Mouse (Mus musculus) megakaryocyte-erythroid progenitor cell, adult 5-6 weeks (primary cell): ENCODE data around the gene Ssxb2. TPM values are rescaled to one million over a fixed set of nuclear protein-coding genes. Genes with fewer than 3 reads are reported as not detected.
"Not testable (repeated sequence)": the region's sequence is repeated elsewhere in the genome, so short reads cannot be mapped to it uniquely, and the experiment has no call there.

ENCODE experiments used
- ATAC-seq: replicated peaks from 2 replicates; pipeline ENCODE4 v1.8.0; 2016; ENCODE audit warnings: mild to moderate bottlenecking, inconsistent platforms; ENCODE audit not compliant: severe bottlenecking, poor library complexity, low FRiP score, low TSS enrichment
- total RNA-seq, 2 experiments: library from RNA; stranded (forward) in 1 of 2; stranded (reverse) in 1 of 2; fragments of 200-1000, 215-1000 nt in 1 of 2; fragments of >200 nt in 1 of 2; fragmentation: Nextera tagmentation in 1 of 2; gene quantifications; 2 replicates each; pipeline ENCODE4 v1.2.3; 2014 to 2017

Gene Ssxb2
- total RNA-seq (2014; fragmentation: Nextera tagmentation) (not detected in 2 replicates), total RNA-seq (2017) (not detected in 2 replicates)

DNA sequence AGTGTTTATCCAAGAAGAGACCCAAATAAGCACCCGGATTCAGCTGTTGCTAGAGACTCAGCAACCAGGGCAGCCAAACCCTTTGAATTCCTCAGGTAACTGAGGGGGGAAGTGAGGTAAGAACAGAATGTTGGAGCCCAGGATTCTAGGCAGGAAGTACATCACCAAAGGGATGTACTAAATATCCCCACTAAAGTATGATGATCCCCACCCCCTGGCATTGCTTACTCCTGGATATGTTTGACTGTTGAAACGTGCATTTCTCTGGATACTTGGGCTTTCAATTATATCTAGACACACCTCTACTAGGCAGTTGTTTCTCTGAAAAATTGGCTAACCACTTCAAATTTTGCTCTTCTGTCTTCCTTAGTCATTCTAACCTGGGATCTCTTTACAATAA lies at the start of gene Ssxb2:
Gene Ssxb2 (minus strand): TSS at position 101 of the 400 bp plus-strand sequence.
- ATAC-seq: not testable (repeated sequence)

- not testable (repeated sequence) for ATAC-seq
Observed at GRCm38 (mm10) chrX:8413005-8413404, 48.5 kb downstream of the Ssxb2 start, which contains the start of gene Ssxb1. Ssxb1 (plus strand) TSS chrX:8413305.

Other genes starting within 250 kb of the Ssxb2 start
- gene Ftsj1, start 209.3 kb downstream of the Ssxb2 start, total RNA-seq (2014; fragmentation: Nextera tagmentation): 51.2 and 86.0 TPM in 2 replicates
- gene Ftsj1, start 209.3 kb downstream of the Ssxb2 start, total RNA-seq (2017): 31.5 and 49.2 TPM in 2 replicates
- gene Slc38a5, start 190.6 kb downstream of the Ssxb2 start, total RNA-seq (2014; fragmentation: Nextera tagmentation): 97.9 and 114 TPM in 2 replicates
- gene Slc38a5, start 190.6 kb downstream of the Ssxb2 start, total RNA-seq (2017): 50.5 and 88.6 TPM in 2 replicates
- not detected in 2 replicates for gene Ssxb10, start 134.3 kb downstream of the Ssxb2 start, total RNA-seq (2014; fragmentation: Nextera tagmentation)
- gene Ssxb10, start 134.3 kb downstream of the Ssxb2 start, total RNA-seq (2017): not detected in 2 replicates
- gene Ssxb9, start 94.7 kb downstream of the Ssxb2 start, total RNA-seq (2014; fragmentation: Nextera tagmentation): not detected in 2 replicates
- gene Ssxb9, start 94.7 kb downstream of the Ssxb2 start, total RNA-seq (2017): not detected in 2 replicates
- gene Ssxb1, start 48.4 kb downstream of the Ssxb2 start, total RNA-seq (2014; fragmentation: Nextera tagmentation): not detected in 2 replicates
- not detected in 2 replicates for gene Ssxb1, start 48.4 kb downstream of the Ssxb2 start, total RNA-seq (2017)
- not detected in 2 replicates for gene Gm14459, start 63.2 kb upstream of the Ssxb2 start, total RNA-seq (2014; fragmentation: Nextera tagmentation)
- not detected in 2 replicates for gene Gm14459, start 63.2 kb upstream of the Ssxb2 start, total RNA-seq (2017)
- not detected in 2 replicates for gene Ssxb6, start 86.5 kb upstream of the Ssxb2 start, total RNA-seq (2014; fragmentation: Nextera tagmentation)
- gene Ssxb6, start 86.5 kb upstream of the Ssxb2 start, total RNA-seq (2017): not detected in 2 replicates
- gene Ssxb3, start 130.1 kb upstream of the Ssxb2 start, total RNA-seq (2014; fragmentation: Nextera tagmentation): not detected in 2 replicates
- not detected in 2 replicates for gene Ssxb3, start 130.1 kb upstream of the Ssxb2 start, total RNA-seq (2017)
- gene Ssxb8, start 229.1 kb upstream of the Ssxb2 start, total RNA-seq (2014; fragmentation: Nextera tagmentation): not detected in 2 replicates
- gene Ssxb8, start 229.1 kb upstream of the Ssxb2 start, total RNA-seq (2017): not detected in 2 replicates